Mouse (Mus musculus) kidney, postnatal 14 days (tissue): ENCODE measurements around the gene U2surp.
A peak's percentile ranks its signal among the peaks of the same experiment; 100 is the strongest.
"Not testable (repeated sequence)": the region's sequence is repeated elsewhere in the genome, so short reads cannot be mapped to it uniquely, and the experiment has no call there.

Source experiments
- DNase-seq: peaks from one replicate; pipeline ENCODE4 v3.0.0; 2022; ENCODE audit warnings: mixed read lengths

The U2surp gene

GRCm38 (mm10) chr9:95533817-95534216 is 22.0 kb upstream of the U2surp start:
- no peak for DNase-seq

- peak; percentile 21 for DNase-seq
These were observed 19.3 kb upstream of the U2surp start for GRCm38 (mm10) chr9:95531144-95531543.

GRCm38 (mm10) chr9:95527676-95528075 is 15.9 kb upstream of the U2surp start:
- DNase-seq: no peak

GRCm38 (mm10) chr9:95525961-95526360 is 14.2 kb upstream of the U2surp start:
- DNase-seq: peak; percentile 64

GRCm38 (mm10) chr9:95525376-95525775 is 13.6 kb upstream of the U2surp start:
- DNase-seq: no peak

- no peak for DNase-seq
These were observed 10.8 kb upstream of the U2surp start for GRCm38 (mm10) chr9:95522561-95522960.

- DNase-seq: peak; percentile 39
These were observed 9.8 kb upstream of the U2surp start for GRCm38 (mm10) chr9:95521566-95521965.

- no peak for DNase-seq
These were observed 9.2 kb upstream of the U2surp start for GRCm38 (mm10) chr9:95521031-95521430.

- no peak for DNase-seq
These were observed 8.8 kb upstream of the U2surp start for GRCm38 (mm10) chr9:95520563-95520962.

GRCm38 (mm10) chr9:95514361-95514760 is 2.6 kb upstream of the U2surp start:
- DNase-seq: peak; percentile 23

GRCm38 (mm10) chr9:95513776-95514175 is 2.0 kb upstream of the U2surp start:
- no peak for DNase-seq

GRCm38 (mm10) chr9:95512331-95513030 is 685 bp upstream of the U2surp start:
- DNase-seq: peak; percentile 11

- DNase-seq: peak; percentile 10
These were observed 947 bp downstream of the U2surp start for GRCm38 (mm10) chr9:95510693-95511404.

GRCm38 (mm10) chr9:95505666-95506065 is 6.1 kb downstream of the U2surp start:
- no peak for DNase-seq

GRCm38 (mm10) chr9:95499848-95500247 is 11.9 kb downstream of the U2surp start:
- DNase-seq: no peak

- DNase-seq: no peak
These were observed 16.8 kb downstream of the U2surp start for GRCm38 (mm10) chr9:95495038-95495437.

GRCm38 (mm10) chr9:95493393-95493792 is 18.4 kb downstream of the U2surp start:
- no peak for DNase-seq

- no peak for DNase-seq
These were observed 21.8 kb downstream of the U2surp start for GRCm38 (mm10) chr9:95490003-95490402.

GRCm38 (mm10) chr9:95488861-95489260 is 22.9 kb downstream of the U2surp start:
- DNase-seq: no peak

- no peak for DNase-seq
These were observed 31.8 kb downstream of the U2surp start for GRCm38 (mm10) chr9:95479981-95480380.

- DNase-seq: no peak
These were observed 33.4 kb downstream of the U2surp start for GRCm38 (mm10) chr9:95478443-95478842.

- DNase-seq: no peak
These were observed 38.9 kb downstream of the U2surp start for GRCm38 (mm10) chr9:95472926-95473325.

GRCm38 (mm10) chr9:95469011-95469576 is 42.7 kb downstream of the U2surp start:
- DNase-seq: not testable (repeated sequence)

GRCm38 (mm10) chr9:95464028-95464427 is 47.8 kb downstream of the U2surp start:
- no peak for DNase-seq
